Mouse (Mus musculus): ENCODE measurements around the gene Oxa1l. TPM values are rescaled to one million over a fixed set of nuclear protein-coding genes. Genes with fewer than 3 reads are reported as not detected.
"Not testable (repeated sequence)": the region's sequence is repeated elsewhere in the genome, so short reads cannot be mapped to it uniquely, and the experiment has no call there.

The Oxa1l gene
- total and polyA plus RNA-seq, 3 experiments: 43.3 to 143 TPM; not detected in 1

- Histone ChIP-seq H3K27ac (ENCODE audit: control insufficient read depth, low read depth, low read length) (no peak overlapping the region), H3K36me3 (ENCODE audit: control insufficient read depth in 1 of 2, insufficient read depth in 2 of 2, low read length in 2 of 2) (no peaks in the 10 kb centered on the region), H3K4me1 (ENCODE audit: control insufficient read depth in 1 of 2, insufficient read depth in 2 of 2, low read length in 2 of 2) (no peaks in the 10 kb centered on the region), H3K4me3 (ENCODE audit: control insufficient read depth in 1 of 2, insufficient read depth in 1 of 2, low read depth in 2 of 2, low read length in 2 of 2) (no peak overlapping the region), H3K79me2 (ENCODE audit: control insufficient read depth, insufficient read depth, low read length, poor library complexity) (no peaks in the 10 kb centered on the region), H3K9me3 (replicated peaks; ENCODE audit: insufficient read depth, low read length) (no peaks in the 10 kb centered on the region), H3K27me3 (ENCODE audit: control insufficient read depth in 1 of 2, insufficient read depth in 2 of 2, low read length in 2 of 2) (peaks cover 0 to 2% of the 10 kb centered on the region in 2 experiments; a peak in 1 of 4 replicates), H3K9ac (ENCODE audit: control insufficient read depth, low read depth, low read length, poor library complexity, severe bottlenecking) (no peak overlapping the region)
- TF ChIP-seq TAL1 (IDR thresholded peaks at IDR 0.05; ENCODE audit: low read length) (no peak), POLR2AphosphoS2 (IDR thresholded peaks at IDR 0.05; ENCODE audit: low read length) (no peak), MAX (IDR thresholded peaks at IDR 0.05; ENCODE audit: low read length) (no peak), ETS1 (IDR thresholded peaks at IDR 0.05; ENCODE audit: low read depth, low read length) (no peak), MAZ (IDR thresholded peaks at IDR 0.05; ENCODE audit: low read depth, low read length) (no peak), MAFK (IDR thresholded peaks at IDR 0.05; ENCODE audit: borderline replicate concordance, low read depth, low read length) (no peak), RAD21 (IDR thresholded peaks at IDR 0.05; ENCODE audit: low read depth, low read length) (no peak), EP300 (IDR thresholded peaks at IDR 0.05; ENCODE audit: low read depth in 1 of 2, low read length in 2 of 2) (no peak), CHD2 (IDR thresholded peaks at IDR 0.05; ENCODE audit: low read length) (no peak), USF1 (IDR thresholded peaks at IDR 0.05; ENCODE audit: low read depth, low read length) (no peak), MYC (IDR thresholded peaks at IDR 0.05; ENCODE audit: low read depth, low read length) (no peak), GATA1 (IDR thresholded peaks at IDR 0.05; ENCODE audit: low read depth, low read length) (no peak), NRF1 (IDR thresholded peaks at IDR 0.05; ENCODE audit: insufficient read depth, low read depth, low read length, poor library complexity, severe bottlenecking) (no peak), E2F4 (IDR thresholded peaks at IDR 0.05; ENCODE audit: borderline replicate concordance, low read depth, low read length) (no peak), TBP (IDR thresholded peaks at IDR 0.05; ENCODE audit: low read depth, low read length) (no peak), HCFC1 (IDR thresholded peaks at IDR 0.05; ENCODE audit: low read depth, low read length) (no peak), POLR2AphosphoS5 (IDR thresholded peaks at IDR 0.05; ENCODE audit: borderline replicate concordance, low read depth, low read length) (no peak), ZC3H11A (IDR thresholded peaks at IDR 0.05; ENCODE audit: low read depth, low read length) (no peak), MYB (IDR thresholded peaks at IDR 0.05; ENCODE audit: low read depth, low read length) (no peak), USF2 (IDR thresholded peaks at IDR 0.05; ENCODE audit: borderline replicate concordance in 1 of 2, insufficient read depth in 1 of 2, low read depth in 1 of 2, low read length in 2 of 2) (no peak)
- no peak for DNase-seq (ENCODE audit: low read depth, low spot score)
Measured at GRCm38 (mm10) chr14:54340836-54341235, 19.8 kb upstream of the Oxa1l start.

- H3K9me3 ChIP-seq (replicated peaks; ENCODE audit: insufficient read depth, low read length); H3K9ac ChIP-seq (ENCODE audit: control insufficient read depth, low read depth, low read length, poor library complexity, severe bottlenecking); H3K79me2 ChIP-seq (ENCODE audit: control insufficient read depth, insufficient read depth, low read length, poor library complexity); H3K36me3 ChIP-seq (ENCODE audit: control insufficient read depth in 1 of 2, insufficient read depth in 2 of 2, low read length in 2 of 2); H3K4me3 ChIP-seq (ENCODE audit: control insufficient read depth in 1 of 2, insufficient read depth in 1 of 2, low read depth in 2 of 2, low read length in 2 of 2); H3K4me1 ChIP-seq (ENCODE audit: control insufficient read depth in 1 of 2, insufficient read depth in 2 of 2, low read length in 2 of 2); H3K27me3 ChIP-seq (ENCODE audit: control insufficient read depth in 1 of 2, insufficient read depth in 2 of 2, low read length in 2 of 2); DNase-seq (ENCODE audit: low read depth, low spot score); H3K27ac ChIP-seq (ENCODE audit: control insufficient read depth, low read depth, low read length): not testable (repeated sequence)
Measured at GRCm38 (mm10) chr14:54341807-54342206, 18.8 kb upstream of the Oxa1l start.

GRCm38 (mm10) chr14:54350773-54351541, 9.7 kb upstream of the Oxa1l start:
- H3K79me2 ChIP-seq (ENCODE audit: control insufficient read depth, insufficient read depth, low read length, poor library complexity); H3K27ac ChIP-seq (ENCODE audit: control insufficient read depth, low read depth, low read length); H3K4me1 ChIP-seq (ENCODE audit: control insufficient read depth in 1 of 2, insufficient read depth in 2 of 2, low read length in 2 of 2); H3K36me3 ChIP-seq (ENCODE audit: control insufficient read depth in 1 of 2, insufficient read depth in 2 of 2, low read length in 2 of 2); H3K27me3 ChIP-seq (ENCODE audit: control insufficient read depth in 1 of 2, insufficient read depth in 2 of 2, low read length in 2 of 2); H3K9me3 ChIP-seq (replicated peaks; ENCODE audit: insufficient read depth, low read length): not testable (repeated sequence)
- H3K4me3 ChIP-seq (ENCODE audit: control insufficient read depth in 1 of 2, insufficient read depth in 1 of 2, low read depth in 2 of 2, low read length in 2 of 2): peak overlapping the region; percentile 47 to 77
- DNase-seq (ENCODE audit: low read depth, low spot score): peak; percentile 60
- H3K9ac ChIP-seq (ENCODE audit: control insufficient read depth, low read depth, low read length, poor library complexity, severe bottlenecking): peak overlapping the region; percentile 20
